Mouse (Mus musculus) forelimb bud, embryonic 11.5 days (tissue): Measurements from ENCODE around the gene Trim61.

Experiments used
- DNase-seq: peaks from one replicate; pipeline ENCODE4 v3.0.0-alpha.2; 2012; ENCODE audit warnings: low read depth, low spot score

Trim61 gene

DNA sequence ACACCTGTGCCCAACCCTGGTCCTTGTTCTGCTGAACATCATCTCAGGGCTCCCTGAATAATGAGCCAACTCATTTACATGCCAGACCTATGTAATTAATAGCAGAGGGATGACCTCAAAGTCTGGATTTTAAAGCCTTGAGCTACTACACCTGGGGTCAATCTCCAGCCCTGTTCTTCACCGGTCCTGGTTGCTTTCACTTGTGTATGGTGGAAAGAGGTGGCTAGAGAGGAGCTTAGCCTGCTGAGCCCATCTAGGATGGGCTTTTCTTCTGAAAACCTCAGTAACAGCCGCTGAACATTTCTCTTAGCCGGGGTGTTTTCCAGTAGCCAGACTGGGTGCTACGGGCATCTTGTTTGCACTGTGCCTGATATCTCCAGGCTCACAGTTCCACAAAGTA is 30.6 kb downstream of the Trim61 start, which contains the start of gene Trim75:
Gene Trim75, minus strand, starts transcription at position 101 of the 400 bp plus-strand sequence.
- no peak for DNase-seq

DNA sequence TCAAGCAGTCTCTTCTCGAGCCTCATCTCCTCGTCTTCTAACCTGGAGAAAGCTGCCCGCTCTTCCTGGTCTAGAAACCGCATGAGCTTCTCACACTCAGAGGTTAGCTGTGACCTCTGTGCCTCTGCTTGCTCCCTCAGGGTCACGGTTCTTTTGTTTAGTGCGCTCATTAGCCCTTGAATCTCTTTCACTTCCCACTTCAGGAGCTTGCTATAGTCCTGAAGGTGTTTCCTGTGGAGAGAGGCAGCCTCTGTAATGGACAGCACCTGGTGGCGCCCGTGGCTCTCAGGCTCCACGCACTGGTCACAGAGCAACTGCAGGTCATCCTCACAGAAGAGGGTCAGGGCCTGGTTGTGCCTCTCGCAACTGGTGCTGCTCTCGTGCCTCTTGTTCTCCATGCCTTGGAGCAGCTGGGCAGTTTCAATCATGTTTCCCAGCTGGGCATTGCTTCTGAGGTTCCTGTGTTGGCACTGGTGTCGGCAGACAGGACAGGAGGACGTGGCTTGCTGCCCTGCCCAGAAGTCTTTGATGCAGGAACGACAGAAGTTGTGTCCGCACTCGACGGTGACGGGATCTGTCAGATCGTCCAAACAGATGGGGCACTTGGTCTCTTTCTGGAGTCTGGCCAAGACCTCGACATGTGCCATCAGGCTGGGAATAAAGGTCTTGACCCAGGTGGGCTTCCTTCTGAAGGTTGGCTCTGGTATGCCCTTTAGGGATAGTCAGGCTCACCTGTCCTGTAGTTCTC is 35.0 kb downstream of the Trim61 start:
- no peak for DNase-seq
